Mouse (Mus musculus): Measurements from ENCODE around the gene Corin. TPM values are rescaled to one million over a fixed set of nuclear protein-coding genes. Genes with fewer than 3 reads are reported as not detected.

Gene Corin
- polyA plus RNA-seq, 1 experiment from 2014 or later = 0.16 TPM

- no peaks in the 10 kb centered on the region for H3K4me1 ChIP-seq (replicated peaks; ENCODE audit: control insufficient read depth, insufficient read depth, low read length)
- no peak overlapping the region for H3K4me2 ChIP-seq (ENCODE audit: low read length)
- no peaks in the 10 kb centered on the region for H3K9me3 ChIP-seq (ENCODE audit: control insufficient read depth, low read length)
- ATAC-seq = no peak
- H3K27ac ChIP-seq (ENCODE audit: low read length) = no peak overlapping the region
- no peak overlapping the region for H3K4me3 ChIP-seq (replicated peaks; ENCODE audit: low read length)
- H3K9ac ChIP-seq (replicated peaks; ENCODE audit: low read depth, low read length) = no peak overlapping the region
- no peaks in the 10 kb centered on the region for H3K27me3 ChIP-seq (replicated peaks; ENCODE audit: control insufficient read depth, insufficient read depth, low read length)
- H3K36me3 ChIP-seq (ENCODE audit: control insufficient read depth, insufficient read depth) = no peaks in the 10 kb centered on the region
- 85% methylated on average over 7 of the region's 7 CpGs for WGBS
Observed at GRCm38 (mm10) chr5:72493906-72494305, 10.4 kb downstream of the Corin start.

- Histone ChIP-seq H3K36me3 (ENCODE audit: control insufficient read depth, insufficient read depth) (no peaks in the 10 kb centered on the region), H3K4me1 (replicated peaks; ENCODE audit: control insufficient read depth, insufficient read depth, low read length) (no peaks in the 10 kb centered on the region), H3K9me3 (ENCODE audit: control insufficient read depth, low read length) (no peaks in the 10 kb centered on the region), H3K9ac (replicated peaks; ENCODE audit: low read depth, low read length) (no peak overlapping the region), H3K4me2 (ENCODE audit: low read length) (no peak overlapping the region), H3K27me3 (replicated peaks; ENCODE audit: control insufficient read depth, insufficient read depth, low read length) (no peaks in the 10 kb centered on the region), H3K27ac (ENCODE audit: low read length) (no peak overlapping the region), H3K4me3 (replicated peaks; ENCODE audit: low read length) (no peak overlapping the region)
- WGBS = 68% methylated on average over 2 of the region's 2 CpGs
- no peak for ATAC-seq
Observed at GRCm38 (mm10) chr5:72491232-72491631, 13.0 kb downstream of the Corin start.

GRCm38 (mm10) chr5:72480456-72480855 is 23.8 kb downstream of the Corin start:
- 46% methylated on average over 7 of the region's 7 CpGs for WGBS

GRCm38 (mm10) chr5:72472317-72473009 is 31.8 kb downstream of the Corin start:
- Histone ChIP-seq H3K27me3 (replicated peaks; ENCODE audit: control insufficient read depth, insufficient read depth, low read length) (no peaks in the 10 kb centered on the region), H3K4me1 (replicated peaks; ENCODE audit: control insufficient read depth, insufficient read depth, low read length) (no peaks in the 10 kb centered on the region), H3K27ac (ENCODE audit: low read length) (no peak overlapping the region), H3K4me3 (replicated peaks; ENCODE audit: low read length) (no peak overlapping the region), H3K9ac (replicated peaks; ENCODE audit: low read depth, low read length) (no peak overlapping the region), H3K9me3 (ENCODE audit: control insufficient read depth, low read length) (no peaks in the 10 kb centered on the region), H3K4me2 (ENCODE audit: low read length) (no peak overlapping the region), H3K36me3 (ENCODE audit: control insufficient read depth, insufficient read depth) (no peaks in the 10 kb centered on the region)
- ATAC-seq = no peak
- 84% methylated on average over 12 of the region's 12 CpGs for WGBS

More at GRCm38 (mm10) chr5:72480456-72480855, 23.8 kb downstream of the Corin start:
- Histone ChIP-seq H3K4me1 (replicated peaks; ENCODE audit: control insufficient read depth, insufficient read depth, low read length) (no peaks in the 10 kb centered on the region), H3K36me3 (ENCODE audit: control insufficient read depth, insufficient read depth) (no peaks in the 10 kb centered on the region), H3K27me3 (replicated peaks; ENCODE audit: control insufficient read depth, insufficient read depth, low read length) (no peaks in the 10 kb centered on the region), H3K9me3 (ENCODE audit: control insufficient read depth, low read length) (no peaks in the 10 kb centered on the region), H3K9ac (replicated peaks; ENCODE audit: low read depth, low read length) (no peak overlapping the region), H3K27ac (ENCODE audit: low read length) (no peak overlapping the region), H3K4me2 (ENCODE audit: low read length) (no peak overlapping the region), H3K4me3 (replicated peaks; ENCODE audit: low read length) (no peak overlapping the region)
- ATAC-seq = no peak

- H3K4me3 ChIP-seq (replicated peaks; ENCODE audit: low read length) = no peak overlapping the region
- no peak for ATAC-seq
- H3K9me3 ChIP-seq (ENCODE audit: control insufficient read depth, low read length) = no peaks in the 10 kb centered on the region
- H3K4me2 ChIP-seq (ENCODE audit: low read length) = no peak overlapping the region
- H3K9ac ChIP-seq (replicated peaks; ENCODE audit: low read depth, low read length) = no peak overlapping the region
- no peak overlapping the region for H3K27ac ChIP-seq (ENCODE audit: low read length)
- no peaks in the 10 kb centered on the region for H3K4me1 ChIP-seq (replicated peaks; ENCODE audit: control insufficient read depth, insufficient read depth, low read length)
- H3K36me3 ChIP-seq (ENCODE audit: control insufficient read depth, insufficient read depth) = no peaks in the 10 kb centered on the region
- WGBS = 82% methylated on average over 7 of the region's 7 CpGs
- no peaks in the 10 kb centered on the region for H3K27me3 ChIP-seq (replicated peaks; ENCODE audit: control insufficient read depth, insufficient read depth, low read length)
Observed at GRCm38 (mm10) chr5:72471746-72472145, 32.5 kb downstream of the Corin start.

DNA sequence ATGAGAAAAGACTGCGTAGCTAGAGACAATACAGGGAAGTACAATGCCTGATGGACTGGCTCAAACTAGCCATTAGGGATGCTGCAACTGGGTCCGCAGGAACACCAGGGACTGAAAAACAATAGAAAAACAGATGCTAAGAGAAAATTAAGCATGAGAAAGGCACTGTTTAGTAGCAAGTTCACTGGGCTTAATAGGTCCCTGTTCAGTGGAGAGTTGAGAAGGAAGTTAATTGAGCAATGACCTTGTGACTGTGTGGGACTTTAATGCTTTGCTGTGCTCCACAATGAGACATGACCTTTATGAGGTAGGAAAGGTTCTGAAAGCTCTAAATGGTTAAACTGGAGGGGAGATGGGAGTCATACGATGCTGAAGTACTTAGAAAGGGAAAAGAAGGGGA is 39.3 kb downstream of the Corin start:
- no peaks in the 10 kb centered on the region for H3K9me3 ChIP-seq (ENCODE audit: control insufficient read depth, low read length)
- WGBS = 56% methylated on average over 3 of the region's 3 CpGs
- no peak overlapping the region for H3K9ac ChIP-seq (replicated peaks; ENCODE audit: low read depth, low read length)
- no peaks in the 10 kb centered on the region for H3K27me3 ChIP-seq (replicated peaks; ENCODE audit: control insufficient read depth, insufficient read depth, low read length)
- no peaks in the 10 kb centered on the region for H3K36me3 ChIP-seq (ENCODE audit: control insufficient read depth, insufficient read depth)
- no peak overlapping the region for H3K4me2 ChIP-seq (ENCODE audit: low read length)
- no peak for ATAC-seq
- no peak overlapping the region for H3K27ac ChIP-seq (ENCODE audit: low read length)
- H3K4me3 ChIP-seq (replicated peaks; ENCODE audit: low read length) = no peak overlapping the region
- no peaks in the 10 kb centered on the region for H3K4me1 ChIP-seq (replicated peaks; ENCODE audit: control insufficient read depth, insufficient read depth, low read length)

- 91% methylated on average over 7 of the region's 7 CpGs for WGBS
- no peak for ATAC-seq
- H3K27ac ChIP-seq (ENCODE audit: low read length) = no peak overlapping the region
Observed at GRCm38 (mm10) chr5:72459374-72460112, 44.7 kb downstream of the Corin start.

GRCm38 (mm10) chr5:72453690-72454089 is 50.6 kb downstream of the Corin start:
- H3K4me1 ChIP-seq (replicated peaks; ENCODE audit: control insufficient read depth, insufficient read depth, low read length) = 0 out of 2 replicates have a peak, but pooled peaks cover 4% of the 10 kb centered on the region
- no peak overlapping the region for H3K27ac ChIP-seq (ENCODE audit: low read length)
- H3K36me3 ChIP-seq (ENCODE audit: control insufficient read depth, insufficient read depth) = no peaks in the 10 kb centered on the region
- WGBS = 49% methylated on average over 2 of the region's 2 CpGs
- no peak overlapping the region for H3K4me2 ChIP-seq (ENCODE audit: low read length)
- H3K9me3 ChIP-seq (ENCODE audit: control insufficient read depth, low read length) = no peaks in the 10 kb centered on the region
- H3K4me3 ChIP-seq (replicated peaks; ENCODE audit: low read length) = no peak overlapping the region
- no peak overlapping the region for H3K9ac ChIP-seq (replicated peaks; ENCODE audit: low read depth, low read length)
- ATAC-seq = no peak
- H3K27me3 ChIP-seq (replicated peaks; ENCODE audit: control insufficient read depth, insufficient read depth, low read length) = no peaks in the 10 kb centered on the region

More at GRCm38 (mm10) chr5:72459374-72460112, 44.7 kb downstream of the Corin start:
- Histone ChIP-seq H3K4me1 (replicated peaks; ENCODE audit: control insufficient read depth, insufficient read depth, low read length) (no peaks in the 10 kb centered on the region), H3K9ac (replicated peaks; ENCODE audit: low read depth, low read length) (no peak overlapping the region), H3K4me2 (ENCODE audit: low read length) (no peak overlapping the region), H3K36me3 (ENCODE audit: control insufficient read depth, insufficient read depth) (no peaks in the 10 kb centered on the region), H3K9me3 (ENCODE audit: control insufficient read depth, low read length) (no peaks in the 10 kb centered on the region), H3K4me3 (replicated peaks; ENCODE audit: low read length) (no peak overlapping the region), H3K27me3 (replicated peaks; ENCODE audit: control insufficient read depth, insufficient read depth, low read length) (no peaks in the 10 kb centered on the region)

- peak; percentile 66 for ATAC-seq
Observed at GRCm38 (mm10) chr5:72453176-72453575, 51.1 kb downstream of the Corin start.

More at GRCm38 (mm10) chr5:72453176-72453575, 51.1 kb downstream of the Corin start:
- Histone ChIP-seq H3K4me3 (replicated peaks; ENCODE audit: low read length) (no peak overlapping the region), H3K36me3 (ENCODE audit: control insufficient read depth, insufficient read depth) (no peaks in the 10 kb centered on the region), H3K27ac (ENCODE audit: low read length) (peak overlapping the region; percentile 46), H3K9me3 (ENCODE audit: control insufficient read depth, low read length) (no peaks in the 10 kb centered on the region), H3K4me1 (replicated peaks; ENCODE audit: control insufficient read depth, insufficient read depth, low read length) (0 out of 2 replicates have a peak, but pooled peaks cover 4% of the 10 kb centered on the region), H3K4me2 (ENCODE audit: low read length) (no peak overlapping the region), H3K9ac (replicated peaks; ENCODE audit: low read depth, low read length) (no peak overlapping the region), H3K27me3 (replicated peaks; ENCODE audit: control insufficient read depth, insufficient read depth, low read length) (no peaks in the 10 kb centered on the region)
- 36% methylated on average over 11 of the region's 11 CpGs for WGBS

All from forebrain, embryonic 16.5 days (tissue).